In genomic region chr9:91528388-91528787, GRCm38 (mm10) we compare ENCODE assay signal across 14 mouse cellular contexts.
"Had no signal": no experiment of that assay in that cellular context is flagged by ENCODE, and none has a peak within 500 bp of the region (broad histone marks: within the 10 kb centered on the region; RNA-seq: fewer than 3 reads in every experiment).

No protein-coding gene starts in this region.

- H3K27me3 ChIP-seq: megakaryocyte, embryonic 14.5 days; midbrain, embryonic 15.5 days; neural tube, embryonic 12.5 days; stomach, embryonic 15.5 days had no signal

- H3K4me3 ChIP-seq: megakaryocyte, embryonic 14.5 days; midbrain, embryonic 15.5 days; neural tube, embryonic 12.5 days; stomach, embryonic 15.5 days had no signal

- H3K27ac ChIP-seq: macrophage; midbrain, embryonic 15.5 days; neural tube, embryonic 12.5 days; stomach, embryonic 15.5 days; stomach, postnatal 0 days had no signal

- ATAC-seq: midbrain, embryonic 15.5 days had no signal

- H3K9me3 ChIP-seq: megakaryocyte, embryonic 14.5 days; midbrain, embryonic 15.5 days; neural tube, embryonic 12.5 days; stomach, embryonic 15.5 days had no signal

- H3K36me3 ChIP-seq: midbrain, embryonic 15.5 days; neural tube, embryonic 12.5 days; stomach, embryonic 15.5 days had no signal

- H3K4me1 ChIP-seq: megakaryocyte, embryonic 14.5 days; midbrain, embryonic 15.5 days; neural tube, embryonic 12.5 days; stomach, embryonic 15.5 days had no signal

- H3K9ac ChIP-seq: lung, embryonic 14.5 days; midbrain, embryonic 15.5 days; neural tube, embryonic 12.5 days; stomach, embryonic 15.5 days had no signal

- H3K4me2 ChIP-seq: lung, embryonic 14.5 days; midbrain, embryonic 15.5 days; neural tube, embryonic 12.5 days; stomach, embryonic 15.5 days had no signal

- DNase-seq: lung, adult 18-20 months; lung, embryonic 14.5 days; lung, postnatal 10 days; lung, postnatal 36 days; right cerebral cortex, postnatal 14 days; thymus, adult 2 months; thymus, postnatal 25 days; thymus, postnatal 4 days had no signal
